Mouse (Mus musculus): ENCODE data around the gene Gm43518. TPM values are rescaled to one million over a fixed set of nuclear protein-coding genes. Genes with fewer than 3 reads are reported as not detected.

Gene Gm43518
- total and polyA plus RNA-seq, 3 experiments = 0.47 TPM; not detected in 2

DNA sequence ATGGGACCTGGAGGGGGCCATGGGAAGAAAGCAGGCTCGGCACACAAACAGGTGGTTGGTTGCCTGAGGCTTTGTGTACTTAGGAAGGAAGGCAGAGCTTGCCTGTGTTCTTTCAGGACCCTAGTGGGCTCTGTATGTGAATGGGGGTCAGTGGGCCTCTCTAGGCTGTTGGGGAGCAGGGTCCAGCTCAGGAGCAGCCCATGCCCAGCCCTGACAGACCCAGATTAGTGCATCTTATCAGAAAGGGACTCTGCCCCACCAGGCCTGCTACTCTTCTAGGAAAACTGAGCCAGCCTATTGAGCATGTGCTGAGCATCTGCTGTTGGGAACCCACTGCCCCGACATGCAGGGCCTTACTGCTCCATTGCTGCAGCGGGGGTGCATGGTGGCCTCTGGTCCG is 60.3 kb downstream of the Gm43518 start:
- whole genome bisulfite sequencing = 88% methylated on average over 4 of the region's 4 CpGs
- no peak for DNase-seq
- no peak overlapping the region for H3K9ac ChIP-seq (ENCODE audit: low read depth, low read length)
- intact Hi-C loops (cut with DNase I) = no loop called here
- no peaks in the 10 kb centered on the region; the same call in 1 of the 2 replicates for H3K79me2 ChIP-seq (replicated peaks; ENCODE audit: control insufficient read depth, insufficient read depth, low read length)
- no peaks in the 10 kb centered on the region for H3K27me3 ChIP-seq (ENCODE audit: control insufficient read depth, insufficient read depth, low read length)
- no peak overlapping the region for H3K4me3 ChIP-seq
- no peak overlapping the region for H3K27ac ChIP-seq
- TF ChIP-seq CTCF (IDR thresholded peaks at IDR 0.05) (no peak), EP300 (IDR thresholded peaks at IDR 0.05; ENCODE audit: insufficient read depth, low read depth, low read length) (no peak), POLR2A (IDR thresholded peaks at IDR 0.05; ENCODE audit: insufficient read depth, low read depth, low read length) (no peak)
- peaks cover 3% of the 10 kb centered on the region; the same call in 1 of the 2 replicates for H3K36me3 ChIP-seq (ENCODE audit: control insufficient read depth, insufficient read depth, low read length)
- peaks cover 15% of the 10 kb centered on the region for H3K4me1 ChIP-seq (ENCODE audit: control insufficient read depth, insufficient read depth, low read length)

Other genes with a start within 250 kb of the Gm43518 start
- 100 to 1,000 TPM; 156 to 195 TPM for gene Clip1, start 242.8 kb upstream of the Gm43518 start, total RNA-seq (2021)
- 77.2 and 107 TPM in 2 replicates for gene Clip1, start 242.8 kb upstream of the Gm43518 start, polyA plus RNA-seq (2012; rRNA removed)
- 10 to 100 TPM; 23.2 to 24.9 TPM for gene Zcchc8, start 206.3 kb upstream of the Gm43518 start, total RNA-seq (2021)
- 12.6 and 16.1 TPM in 2 replicates for gene Zcchc8, start 206.3 kb upstream of the Gm43518 start, polyA plus RNA-seq (2012; rRNA removed)
- 10 to 100 TPM; 38.3 to 39.0 TPM for gene Rsrc2, start 178.0 kb upstream of the Gm43518 start, total RNA-seq (2021)
- 11.8 and 17.3 TPM in 2 replicates for gene Rsrc2, start 178.0 kb upstream of the Gm43518 start, polyA plus RNA-seq (2012; rRNA removed)
- gene Kntc1, start 177.7 kb upstream of the Gm43518 start, total RNA-seq (2021) = under 1 TPM; 0.05 to 0.14 TPM
- 0.12 and 0.16 TPM in 2 replicates for gene Kntc1, start 177.7 kb upstream of the Gm43518 start, polyA plus RNA-seq (2012; rRNA removed)
- gene Hcar2, start 61.9 kb upstream of the Gm43518 start, total RNA-seq (2021) = under 1 TPM in 1 of 2 experiments, not detected in 1; 0.29 TPM
- 0.38 and 1.8 TPM in 2 replicates for gene Hcar2, start 61.9 kb upstream of the Gm43518 start, polyA plus RNA-seq (2012; rRNA removed)
- under 1 TPM; 0.55 to 0.57 TPM for gene Hcar1, start 47.4 kb upstream of the Gm43518 start, total RNA-seq (2021)
- gene Hcar1, start 47.4 kb upstream of the Gm43518 start, polyA plus RNA-seq (2012; rRNA removed) = 2.0 and 3.0 TPM in 2 replicates
- 10 to 100 TPM; 49.6 to 58.8 TPM for gene Denr, start 20.2 kb upstream of the Gm43518 start, total RNA-seq (2021)
- gene Denr, start 20.2 kb upstream of the Gm43518 start, polyA plus RNA-seq (2012; rRNA removed) = 20.6 and 35.1 TPM in 2 replicates
- 1 to 10 TPM; 1.9 to 2.5 TPM for gene Ccdc62, start 3.3 kb downstream of the Gm43518 start, total RNA-seq (2021)
- gene Ccdc62, start 3.3 kb downstream of the Gm43518 start, polyA plus RNA-seq (2012; rRNA removed) = 2.0 and 3.7 TPM in 2 replicates
- gene Hip1r, start 46.2 kb downstream of the Gm43518 start, total RNA-seq (2021) = 10 to 100 TPM; 16.3 to 16.7 TPM
- gene Hip1r, start 46.2 kb downstream of the Gm43518 start, polyA plus RNA-seq (2012; rRNA removed) = 7.0 and 7.9 TPM in 2 replicates
- 10 to 100 TPM; 16.0 to 16.7 TPM for gene Vps37b, start 104.9 kb downstream of the Gm43518 start, total RNA-seq (2021)
- 22.7 and 29.4 TPM in 2 replicates for gene Vps37b, start 104.9 kb downstream of the Gm43518 start, polyA plus RNA-seq (2012; rRNA removed)
- 1 to 10 TPM; 8.9 to 9.9 TPM for gene Abcb9, start 168.4 kb downstream of the Gm43518 start, total RNA-seq (2021)
- gene Abcb9, start 168.4 kb downstream of the Gm43518 start, polyA plus RNA-seq (2012; rRNA removed) = 7.8 and 10.1 TPM in 2 replicates
- gene Ogfod2, start 184.9 kb downstream of the Gm43518 start, total RNA-seq (2021) = 10 to 100 TPM; 14.6 to 16.4 TPM
- 25.5 and 30.0 TPM in 2 replicates for gene Ogfod2, start 184.9 kb downstream of the Gm43518 start, polyA plus RNA-seq (2012; rRNA removed)
- gene Arl6ip4, start 188.7 kb downstream of the Gm43518 start, total RNA-seq (2021) = 10 to 100 TPM; 34.2 to 41.5 TPM
- 16.9 and 17.5 TPM in 2 replicates for gene Arl6ip4, start 188.7 kb downstream of the Gm43518 start, polyA plus RNA-seq (2012; rRNA removed)

Data from heart, adult 2 months (tissue).